Mouse (Mus musculus): ENCODE data around the gene Prkar2a. TPM values are rescaled to one million over a fixed set of nuclear protein-coding genes. Genes with fewer than 3 reads are reported as not detected.

Gene Prkar2a
- polyA plus RNA-seq, 1 experiment from 2014 or later: 21.3 TPM

GRCm38 (mm10) chr9:108704591-108704990 lies 15.5 kb downstream of the Prkar2a start:
- H3K27ac ChIP-seq (ENCODE audit: low read length): peak overlapping the region; percentile 82
- H3K36me3 ChIP-seq (ENCODE audit: control insufficient read depth, insufficient read depth): no peaks in the 10 kb centered on the region
- no peaks in the 10 kb centered on the region for H3K27me3 ChIP-seq (ENCODE audit: control insufficient read depth, insufficient read depth, low read length)
- H3K9me3 ChIP-seq (replicated peaks; ENCODE audit: control insufficient read depth, low read length): no peaks in the 10 kb centered on the region
- no peak; the same call in 1 of the 2 replicates for ATAC-seq (replicated peaks; ENCODE audit: extremely low read depth, insufficient read depth, low FRiP score)
- H3K4me3 ChIP-seq (ENCODE audit: low read length): no peak overlapping the region
- peaks cover 23% of the 10 kb centered on the region for H3K4me1 ChIP-seq (ENCODE audit: control insufficient read depth, insufficient read depth, low read length)
- peak overlapping the region; percentile 41 for H3K9ac ChIP-seq (ENCODE audit: low read length)
- 33% methylated on average over 7 of the region's 7 CpGs for WGBS
- H3K4me2 ChIP-seq (ENCODE audit: low read depth, low read length): peak overlapping the region; percentile 2; the same call in 1 of the 2 replicates

- Histone ChIP-seq H3K9ac (ENCODE audit: low read length) (no peak overlapping the region), H3K4me2 (ENCODE audit: low read depth, low read length) (no peak overlapping the region), H3K36me3 (ENCODE audit: control insufficient read depth, insufficient read depth) (no peaks in the 10 kb centered on the region), H3K4me1 (ENCODE audit: control insufficient read depth, insufficient read depth, low read length) (peaks cover 23% of the 10 kb centered on the region), H3K9me3 (replicated peaks; ENCODE audit: control insufficient read depth, low read length) (no peaks in the 10 kb centered on the region), H3K27ac (ENCODE audit: low read length) (no peak overlapping the region), H3K4me3 (ENCODE audit: low read length) (no peak overlapping the region), H3K27me3 (ENCODE audit: control insufficient read depth, insufficient read depth, low read length) (no peaks in the 10 kb centered on the region)
- WGBS: 77% methylated on average over 2 of the region's 2 CpGs
- ATAC-seq (replicated peaks; ENCODE audit: extremely low read depth, insufficient read depth, low FRiP score): no peak
These were observed 18.1 kb downstream of the Prkar2a start for GRCm38 (mm10) chr9:108707212-108707611.

GRCm38 (mm10) chr9:108708833-108709232 lies 19.7 kb downstream of the Prkar2a start:
- Histone ChIP-seq H3K27ac (ENCODE audit: low read length) (no peak overlapping the region), H3K4me3 (ENCODE audit: low read length) (no peak overlapping the region), H3K4me1 (ENCODE audit: control insufficient read depth, insufficient read depth, low read length) (peaks cover 13% of the 10 kb centered on the region), H3K4me2 (ENCODE audit: low read depth, low read length) (no peak overlapping the region), H3K36me3 (ENCODE audit: control insufficient read depth, insufficient read depth) (no peaks in the 10 kb centered on the region), H3K27me3 (ENCODE audit: control insufficient read depth, insufficient read depth, low read length) (no peaks in the 10 kb centered on the region), H3K9ac (ENCODE audit: low read length) (no peak overlapping the region), H3K9me3 (replicated peaks; ENCODE audit: control insufficient read depth, low read length) (no peaks in the 10 kb centered on the region)
- WGBS: 76% methylated on average over 8 of the region's 8 CpGs
- no peak for ATAC-seq (replicated peaks; ENCODE audit: extremely low read depth, insufficient read depth, low FRiP score)

GRCm38 (mm10) chr9:108710767-108711166 lies 21.7 kb downstream of the Prkar2a start:
- H3K36me3 ChIP-seq (ENCODE audit: control insufficient read depth, insufficient read depth): no peaks in the 10 kb centered on the region
- WGBS: 80% methylated on average over 7 of the region's 7 CpGs
- peaks cover 3% of the 10 kb centered on the region; the same call in 1 of the 2 replicates for H3K4me1 ChIP-seq (ENCODE audit: control insufficient read depth, insufficient read depth, low read length)
- no peak overlapping the region for H3K27ac ChIP-seq (ENCODE audit: low read length)
- H3K9me3 ChIP-seq (replicated peaks; ENCODE audit: control insufficient read depth, low read length): no peaks in the 10 kb centered on the region
- H3K9ac ChIP-seq (ENCODE audit: low read length): no peak overlapping the region
- H3K4me3 ChIP-seq (ENCODE audit: low read length): no peak overlapping the region
- no peaks in the 10 kb centered on the region for H3K27me3 ChIP-seq (ENCODE audit: control insufficient read depth, insufficient read depth, low read length)
- no peak for ATAC-seq (replicated peaks; ENCODE audit: extremely low read depth, insufficient read depth, low FRiP score)
- no peak overlapping the region for H3K4me2 ChIP-seq (ENCODE audit: low read depth, low read length)

- no peak overlapping the region for H3K4me2 ChIP-seq (ENCODE audit: low read depth, low read length)
- H3K27ac ChIP-seq (ENCODE audit: low read length): no peak overlapping the region
- H3K27me3 ChIP-seq (ENCODE audit: control insufficient read depth, insufficient read depth, low read length): no peaks in the 10 kb centered on the region
- WGBS: 86% methylated on average over 4 of the region's 4 CpGs
- H3K9me3 ChIP-seq (replicated peaks; ENCODE audit: control insufficient read depth, low read length): no peaks in the 10 kb centered on the region
- peaks cover 7% of the 10 kb centered on the region for H3K36me3 ChIP-seq (ENCODE audit: control insufficient read depth, insufficient read depth)
- no peak for ATAC-seq (replicated peaks; ENCODE audit: extremely low read depth, insufficient read depth, low FRiP score)
- H3K4me1 ChIP-seq (ENCODE audit: control insufficient read depth, insufficient read depth, low read length): no peaks in the 10 kb centered on the region
- no peak overlapping the region for H3K4me3 ChIP-seq (ENCODE audit: low read length)
- H3K9ac ChIP-seq (ENCODE audit: low read length): no peak overlapping the region
These were observed 27.1 kb downstream of the Prkar2a start for GRCm38 (mm10) chr9:108716199-108716598.

- H3K27ac ChIP-seq (ENCODE audit: low read length): no peak overlapping the region
- H3K36me3 ChIP-seq (ENCODE audit: control insufficient read depth, insufficient read depth): peaks cover 17% of the 10 kb centered on the region
- ATAC-seq (replicated peaks; ENCODE audit: extremely low read depth, insufficient read depth, low FRiP score): no peak
- 78% methylated on average over 2 of the region's 2 CpGs for WGBS
- H3K27me3 ChIP-seq (ENCODE audit: control insufficient read depth, insufficient read depth, low read length): no peaks in the 10 kb centered on the region
- no peak overlapping the region for H3K4me2 ChIP-seq (ENCODE audit: low read depth, low read length)
- no peaks in the 10 kb centered on the region for H3K4me1 ChIP-seq (ENCODE audit: control insufficient read depth, insufficient read depth, low read length)
- no peak overlapping the region for H3K9ac ChIP-seq (ENCODE audit: low read length)
- H3K4me3 ChIP-seq (ENCODE audit: low read length): no peak overlapping the region
- no peaks in the 10 kb centered on the region for H3K9me3 ChIP-seq (replicated peaks; ENCODE audit: control insufficient read depth, low read length)
These were observed 34.6 kb downstream of the Prkar2a start for GRCm38 (mm10) chr9:108723751-108724150.

- H3K27me3 ChIP-seq (ENCODE audit: control insufficient read depth, insufficient read depth, low read length): no peaks in the 10 kb centered on the region
- WGBS: 87% methylated on average over 5 of the region's 5 CpGs
- H3K9ac ChIP-seq (ENCODE audit: low read length): no peak overlapping the region
- H3K36me3 ChIP-seq (ENCODE audit: control insufficient read depth, insufficient read depth): peaks cover 11% of the 10 kb centered on the region; the same call in 1 of the 2 replicates
- H3K4me3 ChIP-seq (ENCODE audit: low read length): no peak overlapping the region
- no peak overlapping the region for H3K27ac ChIP-seq (ENCODE audit: low read length)
- no peak overlapping the region for H3K4me2 ChIP-seq (ENCODE audit: low read depth, low read length)
- H3K9me3 ChIP-seq (replicated peaks; ENCODE audit: control insufficient read depth, low read length): no peaks in the 10 kb centered on the region
- H3K4me1 ChIP-seq (ENCODE audit: control insufficient read depth, insufficient read depth, low read length): no peaks in the 10 kb centered on the region
- ATAC-seq (replicated peaks; ENCODE audit: extremely low read depth, insufficient read depth, low FRiP score): no peak
These were observed 37.0 kb downstream of the Prkar2a start for GRCm38 (mm10) chr9:108726116-108726515.

- Histone ChIP-seq H3K27ac (ENCODE audit: low read length) (no peak overlapping the region), H3K36me3 (ENCODE audit: control insufficient read depth, insufficient read depth) (peaks cover 8% of the 10 kb centered on the region; the same call in 1 of the 2 replicates), H3K9me3 (replicated peaks; ENCODE audit: control insufficient read depth, low read length) (no peaks in the 10 kb centered on the region), H3K4me1 (ENCODE audit: control insufficient read depth, insufficient read depth, low read length) (no peaks in the 10 kb centered on the region), H3K4me2 (ENCODE audit: low read depth, low read length) (no peak overlapping the region), H3K27me3 (ENCODE audit: control insufficient read depth, insufficient read depth, low read length) (no peaks in the 10 kb centered on the region), H3K4me3 (ENCODE audit: low read length) (no peak overlapping the region), H3K9ac (ENCODE audit: low read length) (no peak overlapping the region)
- no peak for ATAC-seq (replicated peaks; ENCODE audit: extremely low read depth, insufficient read depth, low FRiP score)
These were observed 39.9 kb downstream of the Prkar2a start for GRCm38 (mm10) chr9:108729050-108729449.

GRCm38 (mm10) chr9:108732462-108732861 lies 43.3 kb downstream of the Prkar2a start:
- ATAC-seq (replicated peaks; ENCODE audit: extremely low read depth, insufficient read depth, low FRiP score): no peak
- Histone ChIP-seq H3K4me3 (ENCODE audit: low read length) (no peak overlapping the region), H3K9ac (ENCODE audit: low read length) (no peak overlapping the region), H3K27ac (ENCODE audit: low read length) (no peak overlapping the region), H3K27me3 (ENCODE audit: control insufficient read depth, insufficient read depth, low read length) (no peaks in the 10 kb centered on the region), H3K9me3 (replicated peaks; ENCODE audit: control insufficient read depth, low read length) (no peaks in the 10 kb centered on the region), H3K4me2 (ENCODE audit: low read depth, low read length) (no peak overlapping the region), H3K36me3 (ENCODE audit: control insufficient read depth, insufficient read depth) (peaks cover 21% of the 10 kb centered on the region), H3K4me1 (ENCODE audit: control insufficient read depth, insufficient read depth, low read length) (no peaks in the 10 kb centered on the region)

- H3K9me3 ChIP-seq (replicated peaks; ENCODE audit: control insufficient read depth, low read length): no peaks in the 10 kb centered on the region
- ATAC-seq (replicated peaks; ENCODE audit: extremely low read depth, insufficient read depth, low FRiP score): no peak
- H3K9ac ChIP-seq (ENCODE audit: low read length): no peak overlapping the region
- H3K27me3 ChIP-seq (ENCODE audit: control insufficient read depth, insufficient read depth, low read length): no peaks in the 10 kb centered on the region
- H3K36me3 ChIP-seq (ENCODE audit: control insufficient read depth, insufficient read depth): peaks cover 16% of the 10 kb centered on the region
- no peak overlapping the region for H3K4me3 ChIP-seq (ENCODE audit: low read length)
- no peak overlapping the region for H3K4me2 ChIP-seq (ENCODE audit: low read depth, low read length)
- no peak overlapping the region for H3K27ac ChIP-seq (ENCODE audit: low read length)
- H3K4me1 ChIP-seq (ENCODE audit: control insufficient read depth, insufficient read depth, low read length): no peaks in the 10 kb centered on the region
These were observed 45.5 kb downstream of the Prkar2a start for GRCm38 (mm10) chr9:108734626-108735025.

All from heart, embryonic 16.5 days (tissue).